Mouse (Mus musculus) T-helper 1 cell (primary cell): ENCODE results near the gene Pdzd4.

Experiments
- in situ Hi-C: fragments of 300-600 bp; cut with MboI, MseI; formaldehyde crosslinking; loops from one replicate; pipeline ENCODE4 v1.15.1; 2025; ENCODE audit warnings: high pct_unique_total_duplicates

Pdzd4 gene

DNA sequence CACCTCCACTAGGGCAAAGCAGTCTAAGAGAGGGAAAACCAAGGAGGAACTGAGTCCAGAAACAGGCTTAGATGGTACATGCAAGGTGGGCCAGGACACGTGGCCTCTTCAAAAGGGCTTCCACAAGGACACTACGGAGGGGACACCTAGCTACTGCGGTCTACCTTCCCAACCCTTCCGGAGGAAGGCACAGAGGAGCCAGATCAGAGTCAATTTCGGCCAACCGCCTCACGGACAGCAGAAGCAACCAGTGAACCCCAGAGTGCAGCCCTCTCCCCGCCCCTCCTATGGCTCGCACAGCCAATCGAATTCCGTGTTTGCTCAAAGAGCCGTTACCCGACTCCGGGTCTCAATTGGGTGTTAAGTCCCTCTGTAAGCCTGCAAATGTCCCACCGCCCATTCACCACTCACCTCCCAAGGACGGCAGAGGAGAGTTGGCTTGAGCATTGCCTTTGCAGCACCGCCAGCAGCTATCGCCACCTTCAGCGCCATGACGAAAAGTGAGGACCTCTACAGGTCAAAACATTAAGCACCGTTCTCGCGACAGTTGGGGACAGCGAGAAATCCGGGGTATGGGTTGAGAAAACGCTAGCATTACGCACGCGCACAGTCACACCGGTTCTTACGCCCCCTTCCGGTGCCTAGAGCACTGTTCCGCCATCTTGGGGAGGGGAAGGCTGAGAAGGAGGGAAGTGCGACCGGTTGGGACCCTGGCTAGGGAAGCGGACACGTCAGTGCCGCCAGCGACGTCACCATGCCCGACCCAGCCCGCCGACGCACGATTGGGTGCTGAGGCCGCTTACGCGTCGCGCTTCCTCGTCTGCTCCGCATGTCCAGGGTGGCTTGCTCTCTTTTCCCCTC lies 38.2 kb downstream of the Pdzd4 start, which contains the start of the genes Idh3g and Ssr4:
Gene Idh3g (minus strand): TSS at position 534 of the 861 bp plus-strand sequence.
Gene Ssr4 (plus strand): TSS at position 665 of the 861 bp plus-strand sequence.
- in situ Hi-C loops, result no loop called here

DNA sequence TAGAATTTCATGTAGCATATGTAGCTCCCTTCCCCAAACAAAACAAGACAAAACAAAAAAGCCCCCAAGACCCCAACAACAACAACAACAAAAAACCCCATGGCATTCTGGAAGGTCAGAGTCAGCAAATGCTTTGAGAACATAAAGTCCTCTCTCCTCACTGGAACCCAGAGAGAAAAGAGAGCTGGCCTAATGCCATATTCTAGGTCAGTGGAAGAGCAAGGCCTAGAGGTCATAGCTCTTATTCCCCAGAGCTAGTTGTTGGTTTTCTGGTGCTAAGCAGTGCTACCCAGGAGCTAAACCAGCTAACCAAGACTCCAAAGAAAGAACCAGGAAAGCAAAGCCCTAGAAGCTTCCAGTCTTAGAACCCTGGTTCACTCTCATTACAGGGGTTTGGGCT lies 39.1 kb downstream of the Pdzd4 start:
- in situ Hi-C loops, result no loop called here

DNA sequence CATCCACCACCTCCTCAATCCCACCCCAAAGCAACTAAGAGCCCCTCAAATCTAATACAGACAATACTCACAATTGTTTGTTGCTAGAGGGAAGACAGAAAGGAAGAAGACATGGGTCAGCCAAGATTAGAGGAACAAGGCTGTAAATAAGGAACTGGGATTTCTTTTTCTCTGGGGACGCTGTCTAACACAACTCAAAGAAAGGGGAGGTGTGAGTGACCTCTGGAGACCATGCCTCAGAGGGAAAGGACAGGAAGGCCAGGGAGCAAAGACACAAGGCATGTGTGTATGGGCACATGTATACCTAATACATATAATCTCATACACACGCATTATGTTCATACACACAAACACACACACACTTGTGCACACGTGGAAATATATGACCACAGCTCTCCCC lies 42.5 kb downstream of the Pdzd4 start:
- in situ Hi-C loops, result loop anchor here (5.0 kb wide), 1 partner anchor 170 kb away; no protein-coding TSS in a partner anchor

DNA sequence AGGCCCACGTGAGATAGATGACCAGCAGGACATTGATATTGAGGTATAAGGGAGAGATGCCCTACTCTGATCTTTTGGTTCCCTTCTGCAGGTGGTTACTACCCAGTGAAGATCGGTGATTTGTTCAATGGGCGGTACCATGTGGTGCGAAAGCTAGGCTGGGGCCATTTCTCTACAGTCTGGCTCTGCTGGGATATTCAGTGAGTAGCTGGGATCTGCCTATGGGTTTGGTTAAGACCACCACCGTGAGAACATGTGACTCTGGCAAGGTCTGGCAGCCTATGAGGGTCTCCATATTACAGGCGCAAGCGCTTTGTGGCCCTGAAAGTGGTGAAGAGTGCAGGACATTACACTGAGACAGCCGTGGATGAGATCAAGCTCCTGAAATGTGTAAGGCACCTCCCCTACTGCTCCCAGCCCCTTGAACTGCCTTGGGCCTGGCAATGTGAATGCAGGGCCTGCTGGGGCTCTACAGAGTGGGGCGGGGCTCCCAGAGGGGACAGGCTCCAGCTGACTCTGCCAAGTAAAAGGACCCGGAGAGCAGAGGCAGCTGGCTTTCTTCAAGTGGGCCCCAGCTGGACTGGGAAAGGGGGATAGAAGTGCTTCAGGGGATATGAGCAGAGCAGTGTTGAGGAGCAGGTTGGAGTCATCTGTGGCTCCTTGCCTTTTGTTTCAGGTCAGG lies 49.8 kb downstream of the Pdzd4 start:
- in situ Hi-C loops, result no loop called here

DNA sequence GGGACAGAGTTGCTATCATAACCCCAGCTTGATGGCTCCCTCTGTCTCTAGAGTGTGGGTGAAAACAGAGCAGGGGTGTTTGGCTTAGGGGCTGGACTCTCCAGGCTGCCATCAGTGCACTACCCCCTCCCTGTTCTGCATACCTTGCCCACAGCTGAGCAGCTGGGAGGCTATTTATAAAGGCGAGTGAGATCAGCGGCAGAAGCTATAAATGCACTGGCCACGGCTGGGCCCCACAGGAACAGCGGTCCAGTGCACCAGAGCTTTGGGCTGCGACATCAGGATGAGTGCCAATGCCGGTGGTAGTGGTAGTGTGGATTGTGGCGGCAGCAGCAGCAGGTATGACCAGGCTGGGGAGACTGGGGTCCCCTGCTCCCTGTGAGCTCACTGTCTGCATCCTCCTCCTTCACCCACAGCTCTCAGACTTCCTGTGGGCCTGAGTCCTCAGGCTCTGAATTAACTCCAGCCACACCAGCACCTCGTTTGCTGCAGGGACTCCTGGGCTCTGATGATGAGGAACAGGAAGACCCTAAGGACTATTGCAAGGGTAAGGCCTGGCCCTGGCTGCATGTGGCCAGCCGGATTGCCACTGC lies 50.5 kb downstream of the Pdzd4 start, which contains the start of gene Srpk3:
Gene Srpk3 (plus strand): TSS at position 238 of the 593 bp plus-strand sequence.
- in situ Hi-C loops, result no loop called here

DNA sequence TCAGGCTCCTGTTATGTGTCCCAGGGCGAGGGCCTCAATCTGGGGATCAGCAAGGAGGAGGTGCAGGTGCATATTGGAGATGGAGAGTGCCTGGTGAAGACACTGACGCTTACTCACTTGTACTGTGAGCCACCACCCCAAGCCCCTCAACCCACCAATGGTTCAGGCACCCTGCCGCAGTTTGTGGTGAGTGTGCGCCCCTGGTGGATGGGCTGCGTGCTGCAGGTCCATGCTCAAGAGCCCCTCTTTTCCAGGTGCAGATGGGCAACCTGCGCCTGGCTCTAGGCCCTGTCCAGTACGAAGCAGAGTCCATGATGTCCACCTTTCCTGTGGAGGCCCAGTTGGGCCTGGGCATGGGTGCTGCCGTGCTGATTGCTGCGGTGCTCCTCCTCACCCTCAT lies 57.5 kb downstream of the Pdzd4 start:
- in situ Hi-C loops, result no loop called here

DNA sequence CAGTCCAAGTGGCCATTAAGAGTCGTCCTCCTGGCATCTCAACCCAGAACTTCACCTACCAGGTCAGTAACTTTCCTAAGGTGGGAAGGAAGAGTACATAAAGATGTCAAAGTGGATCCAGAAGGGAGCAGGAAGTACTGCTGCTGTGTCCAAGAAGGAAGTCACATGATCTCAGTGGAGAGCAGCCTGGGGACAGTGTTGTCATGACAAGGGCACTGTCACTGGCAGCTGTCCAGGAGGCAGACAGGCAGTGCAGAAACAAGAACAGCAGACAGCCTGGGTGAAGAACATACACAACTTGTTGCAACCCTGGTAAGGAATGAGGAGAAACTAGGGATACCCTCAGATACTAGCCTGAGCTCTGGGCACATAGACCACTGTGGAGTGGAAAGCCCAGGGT lies 59.5 kb downstream of the Pdzd4 start:
- in situ Hi-C loops, result no loop called here

DNA sequence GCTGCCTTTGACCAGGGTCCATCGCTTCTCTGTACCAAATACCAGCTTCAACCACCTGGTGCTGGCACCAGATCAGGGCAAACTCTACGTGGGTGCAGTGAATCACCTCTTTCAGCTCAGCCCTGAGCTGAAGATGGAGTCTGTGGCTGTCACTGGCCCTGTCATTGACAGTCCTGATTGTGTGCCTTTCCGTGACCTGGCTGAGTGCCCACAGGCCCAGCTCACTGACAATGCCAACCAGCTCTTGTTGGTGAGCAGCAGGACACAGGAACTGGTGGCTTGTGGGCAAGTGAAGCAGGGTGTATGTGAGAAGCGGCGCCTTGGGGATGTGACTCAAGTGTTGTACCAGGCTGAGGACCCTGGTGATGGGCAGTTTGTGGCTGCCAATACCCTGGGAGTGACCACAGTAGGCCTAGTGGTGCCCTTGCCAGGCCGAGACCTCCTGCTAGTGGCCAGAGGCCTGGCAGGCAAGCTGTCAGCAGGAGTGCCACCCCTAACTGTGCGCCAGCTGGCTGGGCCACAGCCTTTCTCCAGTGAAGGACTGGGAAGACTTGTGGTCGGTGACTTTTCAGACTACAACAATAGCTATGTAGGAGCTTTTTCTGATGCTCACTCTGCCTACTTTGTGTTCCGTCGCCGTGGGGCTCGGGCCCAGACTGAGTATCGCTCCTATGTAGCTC lies 66.0 kb downstream of the Pdzd4 start:
- in situ Hi-C loops, result no loop called here

DNA sequence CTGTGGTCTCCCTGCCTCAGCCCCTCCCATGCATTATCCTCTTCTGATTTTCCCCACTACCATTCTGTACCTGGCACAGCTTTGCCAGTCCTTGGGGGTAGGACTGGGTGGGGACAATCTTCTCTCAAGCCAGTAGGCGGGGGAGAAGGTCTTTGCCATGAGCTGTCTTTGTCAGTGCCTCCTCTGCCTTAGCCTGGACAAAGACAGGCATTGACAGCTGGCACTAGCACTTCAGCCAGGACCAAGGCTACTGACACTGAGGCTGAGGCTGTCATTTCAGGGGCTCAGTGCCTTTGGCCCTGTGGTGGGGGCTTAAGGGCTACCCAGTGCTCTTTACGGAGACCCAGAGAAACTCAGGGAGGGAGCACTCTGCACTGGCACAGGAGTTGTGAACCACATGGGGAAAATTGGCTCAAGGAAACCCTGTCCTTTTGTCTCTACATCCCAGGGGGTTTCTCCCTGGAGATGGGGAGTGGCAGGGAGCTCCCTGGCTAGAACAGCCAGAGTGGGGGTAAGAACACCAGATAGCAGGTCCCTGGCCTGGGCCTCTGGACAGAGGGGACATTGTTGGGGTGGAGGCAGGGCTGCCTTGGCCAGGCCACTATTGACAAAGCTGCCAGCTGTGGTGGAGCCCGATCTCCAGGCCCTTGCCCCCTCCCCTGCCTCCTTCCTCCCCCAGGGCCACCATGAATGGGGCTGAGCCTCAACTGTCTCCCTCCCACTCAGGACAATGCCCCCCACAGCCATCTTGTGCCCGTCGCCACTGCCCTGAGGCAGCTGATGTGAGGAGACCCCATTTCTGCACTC lies 68.2 kb downstream of the Pdzd4 start, which contains the start of gene Plxnb3:
Gene Plxnb3 (plus strand): TSS at position 757 of the 807 bp plus-strand sequence.
- in situ Hi-C loops, result no loop called here

DNA sequence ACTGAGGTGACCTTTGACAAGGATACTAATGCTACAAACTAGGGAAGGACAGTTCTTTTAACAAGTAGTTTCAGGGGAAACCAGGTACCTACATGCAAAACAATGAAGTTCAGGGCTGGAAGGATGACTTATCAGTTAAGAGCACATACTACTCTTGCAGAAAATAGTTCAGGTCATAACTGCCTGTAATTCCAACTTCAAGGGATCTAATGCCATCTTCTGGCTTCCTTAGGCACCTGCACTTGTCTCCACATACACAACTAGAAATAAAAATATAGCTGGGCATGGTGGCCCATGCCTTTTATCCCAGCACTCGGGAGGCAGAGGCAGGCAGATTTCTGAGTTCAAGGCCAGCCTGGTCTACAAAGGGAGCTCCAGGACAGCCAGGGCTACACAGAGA lies 75.8 kb downstream of the Pdzd4 start:
- in situ Hi-C loops, result no loop called here

DNA sequence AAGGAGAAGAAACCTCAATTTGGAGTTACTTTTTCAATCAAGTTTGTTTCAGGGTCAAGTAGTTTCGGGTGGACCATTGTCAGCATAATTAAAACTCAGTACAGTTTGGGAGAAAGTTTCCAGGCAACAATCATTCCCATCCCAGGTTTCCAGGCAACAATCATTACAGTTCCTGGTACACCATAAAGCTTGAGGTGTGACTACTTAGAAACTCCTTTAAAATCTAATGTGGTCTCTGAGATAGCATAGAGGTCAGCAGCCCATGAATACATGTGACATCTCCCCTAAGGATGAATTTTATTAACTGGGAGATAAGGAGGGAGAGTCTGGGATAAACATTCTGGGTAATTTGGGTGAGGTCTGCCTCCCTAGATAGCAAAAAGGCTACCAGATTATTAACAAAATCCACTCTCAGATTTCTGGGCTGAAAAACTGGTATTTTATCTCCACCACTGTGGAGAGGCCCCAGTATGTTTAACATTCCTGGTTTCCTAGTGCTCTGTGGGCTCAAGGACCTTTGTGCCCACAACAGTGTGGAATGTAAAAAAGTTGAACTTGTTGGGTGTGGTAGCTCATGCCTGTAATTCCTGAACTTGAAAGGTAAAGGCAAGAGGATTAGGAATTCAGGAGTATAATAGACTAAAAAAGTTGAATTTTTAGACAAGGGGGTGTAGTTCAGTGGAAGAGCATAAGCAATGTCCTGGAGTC lies 79.8 kb downstream of the Pdzd4 start:
- in situ Hi-C loops, result no loop called here
